Mouse (Mus musculus) ES-E14 (cell line): ENCODE results near the gene Gm26657. TPM values are rescaled to one million over a fixed set of nuclear protein-coding genes. Genes with fewer than 3 reads are reported as not detected.

Experiments used
- DNase-seq: peaks from one replicate; pipeline ENCODE4 v3.0.0-alpha.2; 2013; ENCODE audit warnings: low read depth, low spot score
- H3K27ac ChIP-seq: 2 replicates; pipeline ENCODE4 v1.5.1; 2012; ENCODE audit warnings: low read depth, mild to moderate bottlenecking, low read length, moderate library complexity, mixed read lengths; ENCODE audit not compliant: poor library complexity, insufficient read depth, severe bottlenecking
- H3K36me3 ChIP-seq: 2 replicates; pipeline ENCODE4 v1.6.1; 2012; ENCODE audit warnings: mild to moderate bottlenecking, low read length, moderate library complexity, mixed read lengths; ENCODE audit not compliant: control insufficient read depth, poor library complexity, insufficient read depth, severe bottlenecking
- H3K4me1 ChIP-seq, 2 experiments: fragments of 150-350 bp in 1 of 2; sonication (generic) in 1 of 2; 2 replicates each; pipeline ENCODE4 v1.6.1; 2012; ENCODE audit warnings: low read length in 2 of 2, mild to moderate bottlenecking in 1 of 2, mixed read lengths in 1 of 2; ENCODE audit not compliant: control insufficient read depth in 2 of 2, insufficient read depth in 2 of 2, poor library complexity in 1 of 2
- H3K4me3 ChIP-seq, 2 experiments: fragments of 150-350 bp in 1 of 2; sonication (generic) in 1 of 2; 2 replicates each; pipeline ENCODE4 v1.5.1; 2012; ENCODE audit warnings: low read length in 2 of 2, low read depth in 1 of 2, mild to moderate bottlenecking in 1 of 2, mixed read lengths in 1 of 2; ENCODE audit not compliant: insufficient read depth in 1 of 2, poor library complexity in 1 of 2, severe bottlenecking in 1 of 2
- H3K9ac ChIP-seq: 2 replicates; pipeline ENCODE4 v1.6.1; 2012; ENCODE audit warnings: low read depth, mild to moderate bottlenecking, low read length, mixed read lengths; ENCODE audit not compliant: poor library complexity, insufficient read depth, severe bottlenecking
- H3K9me3 ChIP-seq: fragments of 150-350 bp; sonication (generic); 2 replicates; pipeline ENCODE4 v1.6.1; 2012; ENCODE audit warnings: low read depth, mild to moderate bottlenecking, low read length; ENCODE audit not compliant: control insufficient read depth, insufficient read depth
- CHD2 ChIP-seq: IDR thresholded peaks from 2 replicates; pipeline ENCODE4 v1.6.1; 2014; ENCODE audit warnings: mild to moderate bottlenecking, low read depth, low read length, inconsistent platforms
- HCFC1 ChIP-seq: IDR thresholded peaks from 2 replicates; pipeline ENCODE4 v1.6.1; 2012; ENCODE audit warnings: low read length, inconsistent platforms, borderline replicate concordance; ENCODE audit not compliant: insufficient read depth
- MAFK ChIP-seq: IDR thresholded peaks from 2 replicates; pipeline ENCODE4 v1.6.1; 2014; ENCODE audit warnings: mild to moderate bottlenecking, low read depth, low read length, inconsistent platforms; ENCODE audit not compliant: insufficient read depth
- ZC3H11A ChIP-seq: IDR thresholded peaks from 2 replicates; pipeline ENCODE4 v1.6.1; 2012; ENCODE audit warnings: low read depth, mild to moderate bottlenecking, inconsistent platforms, low read length, borderline replicate concordance
- ZNF384 ChIP-seq: IDR thresholded peaks from 2 replicates; pipeline ENCODE4 v1.6.1; 2012; ENCODE audit warnings: low read depth, low read length, inconsistent platforms
- in situ Hi-C, 2 experiments: fragments of 600-800 bp; cut with MboI; formaldehyde crosslinking; loops; one replicate each; pipeline ENCODE4 v1.15.1; 2025; ENCODE audit warnings: low sequenced_read_pairs in 2 of 2, inconsistent platforms in 1 of 2; ENCODE audit not compliant: unreplicated experiment in 2 of 2
- total RNA-seq: library from RNA; depleted of rRNA; stranded (reverse); fragments of 300-350 nt; gene quantifications from 2 replicates; pipeline ENCODE4 v1.2.3, GENCODE M21; 2012

Gene Gm26657
- total RNA-seq, 1 experiment, result 0.31 TPM

GRCm38 (mm10) chr4:56720403-56720802 lies 19.5 kb upstream of the Gm26657 start:
- Histone ChIP-seq H3K9me3 (no peaks in the 10 kb centered on the region), H3K36me3 (no peaks in the 10 kb centered on the region), H3K4me1 (peaks cover 0 to 6% of the 10 kb centered on the region in 2 experiments; a peak in 2 of 4 replicates), H3K4me3 (no peak overlapping the region), H3K9ac (no peak overlapping the region), H3K27ac (no peak overlapping the region)
- in situ Hi-C loops, result no loop called here
- no peak for DNase-seq
- TF ChIP-seq MAFK, result no peak
- no peak for TF ChIP-seq CHD2
- no peak for TF ChIP-seq ZC3H11A
- TF ChIP-seq HCFC1, result no peak
- TF ChIP-seq ZNF384, result no peak

- no peak overlapping the region for H3K9ac ChIP-seq
- TF ChIP-seq ZNF384 (no peak), HCFC1 (no peak), ZC3H11A (0 out of 2 replicates have a peak, but pooled peaks have one; percentile 44), MAFK (no peak), CHD2 (no peak)
- no peak overlapping the region for H3K27ac ChIP-seq
- H3K9me3 ChIP-seq, result no peaks in the 10 kb centered on the region
- DNase-seq, result no peak
- H3K36me3 ChIP-seq, result no peaks in the 10 kb centered on the region
- H3K4me1 ChIP-seq, result peaks cover 0 to 2% of the 10 kb centered on the region in 2 experiments; a peak in 1 of 4 replicates
- no peak overlapping the region for H3K4me3 ChIP-seq
- in situ Hi-C loops, result no loop called here
Observed at GRCm38 (mm10) chr4:56721469-56721868, 18.4 kb upstream of the Gm26657 start.

GRCm38 (mm10) chr4:56722346-56722745 lies 17.5 kb upstream of the Gm26657 start:
- no peaks in the 10 kb centered on the region for H3K36me3 ChIP-seq
- H3K9ac ChIP-seq, result no peak overlapping the region
- no peaks in the 10 kb centered on the region; the same call in 1 of the 2 replicates for H3K9me3 ChIP-seq
- no peaks in the 10 kb centered on the region for H3K4me1 ChIP-seq
- in situ Hi-C loops, result no loop called here
- H3K4me3 ChIP-seq, result no peak overlapping the region
- DNase-seq, result no peak
- no peak overlapping the region for H3K27ac ChIP-seq
- TF ChIP-seq MAFK (no peak), HCFC1 (no peak), ZNF384 (no peak), CHD2 (no peak), ZC3H11A (no peak)

GRCm38 (mm10) chr4:56723237-56723636 lies 16.6 kb upstream of the Gm26657 start:
- Histone ChIP-seq H3K36me3 (no peaks in the 10 kb centered on the region), H3K9me3 (no peaks in the 10 kb centered on the region; the same call in 1 of the 2 replicates), H3K4me1 (no peaks in the 10 kb centered on the region), H3K27ac (no peak overlapping the region), H3K4me3 (no peak overlapping the region), H3K9ac (no peak overlapping the region)
- TF ChIP-seq MAFK, result no peak
- in situ Hi-C loops, result no loop called here
- DNase-seq, result no peak

- Histone ChIP-seq H3K9ac (no peak overlapping the region), H3K36me3 (no peaks in the 10 kb centered on the region), H3K9me3 (no peaks in the 10 kb centered on the region; the same call in 1 of the 2 replicates), H3K4me1 (no peaks in the 10 kb centered on the region), H3K27ac (no peak overlapping the region), H3K4me3 (no peak overlapping the region)
- no peak for TF ChIP-seq CHD2
- DNase-seq, result peak; percentile 63
- in situ Hi-C loops, result no loop called here
Observed at GRCm38 (mm10) chr4:56725839-56726238, 14.0 kb upstream of the Gm26657 start.
